Mouse (Mus musculus): ENCODE data around the gene Crat.
"Not testable (repeated sequence)": the region's sequence is repeated elsewhere in the genome, so short reads cannot be mapped to it uniquely, and the experiment has no call there.

Crat gene

DNA sequence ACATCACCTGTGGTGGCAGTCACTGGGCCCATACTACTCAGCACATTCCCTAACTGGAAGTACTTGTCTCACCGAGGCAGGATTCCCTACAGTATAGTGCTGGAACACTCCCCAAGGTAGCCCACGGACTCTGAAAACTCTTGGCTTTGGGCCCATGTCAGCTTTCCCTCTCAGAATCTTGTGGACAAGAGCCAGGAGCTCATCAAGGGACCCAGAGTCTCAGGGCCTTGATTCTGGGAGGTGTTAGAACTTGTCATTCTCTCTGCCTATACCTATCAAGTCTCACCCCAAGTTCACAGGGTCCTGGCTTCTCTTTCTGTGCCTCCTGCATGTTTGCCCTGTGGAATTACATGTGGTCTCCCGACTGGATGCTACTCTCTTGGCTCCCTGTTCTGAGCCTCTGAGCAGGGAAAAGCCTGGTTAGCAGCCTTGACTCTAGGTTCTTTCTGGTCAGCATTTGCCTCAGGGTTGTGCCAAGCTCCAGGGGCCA lies 24.6 kb upstream of the Crat start:
- DNase-seq (ENCODE audit: low spot score) = peak; percentile 67

DNA sequence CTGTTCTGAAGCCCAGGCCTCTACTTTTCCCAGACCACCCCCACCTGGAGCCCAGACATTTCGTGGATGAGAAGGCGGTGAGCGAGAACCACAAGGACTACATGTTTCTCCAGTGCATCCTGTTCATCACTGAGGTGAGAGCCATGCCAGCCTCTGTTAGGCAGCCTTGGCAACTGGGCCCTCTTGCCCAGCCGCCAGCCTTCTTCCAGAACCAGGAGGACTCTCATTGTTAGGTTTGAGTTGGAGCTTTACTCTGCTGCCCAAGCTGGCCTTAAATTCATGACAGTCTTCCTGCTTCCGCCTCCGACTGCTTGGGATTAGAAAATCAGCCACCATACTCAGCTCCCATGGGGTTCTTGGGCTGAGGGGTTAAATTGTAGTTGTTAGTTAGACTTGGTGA lies 24.0 kb upstream of the Crat start:
- no peak for DNase-seq (ENCODE audit: low spot score)

DNA sequence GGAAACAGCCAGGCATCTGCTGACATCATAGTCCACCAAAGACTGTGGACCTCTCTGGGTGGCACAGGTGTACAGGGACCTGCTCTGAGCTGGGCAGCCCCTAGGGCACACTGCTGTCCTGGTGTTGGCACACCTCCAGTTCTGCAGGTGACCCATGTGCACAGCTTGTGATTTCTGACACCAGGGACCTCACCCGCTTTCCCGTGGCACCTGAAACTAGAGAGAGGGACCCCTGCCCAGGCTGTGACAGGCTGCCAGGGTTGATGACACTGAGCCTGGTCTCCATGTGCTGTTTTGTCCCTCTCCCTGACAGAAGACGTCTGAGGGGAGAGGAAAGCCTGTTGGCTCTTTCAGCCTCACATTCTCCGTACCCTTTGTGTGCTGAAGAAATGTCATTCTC lies 22.2 kb upstream of the Crat start:
- DNase-seq (ENCODE audit: low spot score) = no peak

DNA sequence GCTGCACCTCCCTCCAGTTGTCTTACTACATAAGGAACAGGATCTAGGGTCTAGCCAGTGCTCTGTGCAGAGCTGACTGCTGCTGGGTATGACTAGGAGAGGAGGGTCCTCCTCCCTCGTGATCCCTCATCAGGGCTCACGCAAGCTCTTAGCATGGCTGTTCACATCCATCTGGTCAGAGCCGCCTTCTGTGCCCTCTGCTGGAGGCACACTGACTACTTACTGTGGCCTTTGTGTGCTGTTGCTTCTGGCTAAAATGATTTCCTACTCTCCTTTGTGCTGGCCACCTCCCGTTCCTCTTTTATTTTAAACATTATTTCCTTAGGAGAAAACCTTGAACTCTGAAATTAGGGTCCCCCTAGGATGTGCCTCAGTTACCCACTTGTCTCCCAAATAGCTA lies 21.2 kb upstream of the Crat start:
- DNase-seq (ENCODE audit: low spot score) = no peak

DNA sequence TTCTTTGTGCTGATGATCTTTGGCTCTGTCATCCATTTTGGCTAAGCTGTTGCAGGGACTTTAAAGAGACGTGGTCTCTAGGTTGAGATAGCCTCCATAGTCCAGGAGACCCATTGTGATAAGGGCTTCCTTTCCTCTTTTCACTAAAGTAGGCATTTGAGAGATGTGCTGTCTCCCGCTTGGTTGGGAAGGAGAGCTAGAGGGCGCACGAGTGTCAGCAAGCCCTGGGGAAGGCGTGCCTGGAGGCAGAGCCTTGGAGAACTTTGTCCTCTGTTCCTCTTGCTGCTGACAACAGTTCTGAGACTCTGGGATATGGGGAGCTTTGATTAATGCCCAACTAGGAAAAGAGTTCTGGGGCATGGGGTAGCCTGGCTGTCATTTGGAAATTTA lies 20.5 kb upstream of the Crat start:
- peak; percentile 73 for DNase-seq (ENCODE audit: low spot score)

DNA sequence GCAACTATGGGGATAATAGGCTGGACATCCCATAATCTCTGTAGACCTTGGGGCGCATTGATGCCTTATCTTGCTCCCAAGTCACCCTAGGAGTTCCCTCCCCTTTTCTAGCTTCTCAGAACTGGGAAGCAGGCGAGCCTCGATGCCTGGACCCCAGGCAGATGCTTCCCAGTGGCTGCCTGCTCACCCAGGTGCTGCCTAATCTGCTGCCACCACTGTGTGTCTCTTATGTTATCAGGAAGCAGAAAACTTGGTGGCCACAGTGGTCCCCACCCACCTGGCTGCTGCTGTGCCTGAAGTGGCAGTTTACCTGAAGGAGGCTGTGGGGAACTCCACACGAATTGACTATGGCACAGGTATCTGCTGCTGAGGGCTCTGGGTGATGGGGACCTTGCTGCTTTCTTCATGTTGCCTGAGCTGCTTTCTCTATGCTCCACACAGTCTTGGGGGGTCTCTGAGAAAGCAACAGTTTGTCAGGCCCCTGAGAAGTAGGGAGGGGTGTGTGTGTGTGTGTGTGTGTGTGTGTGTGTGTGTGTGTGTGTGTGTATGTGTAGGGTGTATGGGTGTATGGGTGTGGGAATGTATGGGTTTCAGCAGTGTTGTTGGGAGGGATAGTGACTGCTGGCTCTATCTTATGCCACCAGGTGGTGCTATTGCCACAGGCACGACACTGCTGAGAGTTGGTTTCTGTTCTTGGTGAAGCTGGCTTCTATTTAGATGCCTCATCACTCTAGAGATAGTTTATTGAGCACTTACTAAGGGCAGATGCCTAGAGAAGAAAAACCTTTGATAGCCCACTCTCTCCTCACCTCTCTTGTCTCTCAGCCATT lies 19.9 kb upstream of the Crat start:
- peak; percentile 82 for DNase-seq (ENCODE audit: low spot score)

DNA sequence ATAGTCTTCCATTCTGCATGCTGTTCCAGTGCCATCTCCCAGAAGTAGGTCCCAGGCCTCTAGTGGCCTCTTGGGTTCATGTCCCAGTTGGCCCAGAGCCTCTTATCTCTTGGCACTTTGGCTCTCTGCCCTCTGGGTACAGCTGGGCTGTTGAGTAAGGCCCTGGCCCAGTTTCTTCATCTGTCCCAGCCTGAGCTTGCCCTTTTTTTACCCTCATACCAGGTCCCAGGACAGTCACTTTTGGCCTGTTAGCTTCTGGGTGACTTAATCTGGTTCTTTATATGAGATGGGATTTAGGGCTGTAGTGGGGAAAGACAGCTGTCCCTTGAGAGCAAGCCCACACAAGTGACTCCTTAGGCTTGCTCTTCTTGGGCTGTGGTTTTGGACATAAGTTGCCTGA lies 13.5 kb upstream of the Crat start:
- DNase-seq (ENCODE audit: low spot score) = peak; percentile 99

DNA sequence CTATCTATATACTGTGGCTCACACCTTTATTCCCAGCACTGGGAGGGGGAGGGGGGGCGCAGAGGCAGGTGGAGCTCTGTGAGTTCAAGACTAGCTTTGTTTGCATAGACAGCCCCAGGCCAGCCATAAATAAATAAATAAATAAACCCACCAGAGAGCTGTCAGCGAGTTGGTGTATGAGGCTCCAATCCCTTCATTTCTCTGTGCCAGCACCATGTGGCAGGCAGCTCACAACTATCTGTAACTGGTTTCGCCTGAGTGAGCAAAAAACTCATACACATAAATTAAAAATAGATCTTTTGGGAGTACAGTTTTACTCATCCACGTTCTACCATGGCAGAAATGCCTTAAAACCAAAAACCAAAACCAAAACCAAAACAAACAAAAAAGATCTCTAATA lies 5.8 kb upstream of the Crat start:
- no peak for DNase-seq (ENCODE audit: low spot score)

DNA sequence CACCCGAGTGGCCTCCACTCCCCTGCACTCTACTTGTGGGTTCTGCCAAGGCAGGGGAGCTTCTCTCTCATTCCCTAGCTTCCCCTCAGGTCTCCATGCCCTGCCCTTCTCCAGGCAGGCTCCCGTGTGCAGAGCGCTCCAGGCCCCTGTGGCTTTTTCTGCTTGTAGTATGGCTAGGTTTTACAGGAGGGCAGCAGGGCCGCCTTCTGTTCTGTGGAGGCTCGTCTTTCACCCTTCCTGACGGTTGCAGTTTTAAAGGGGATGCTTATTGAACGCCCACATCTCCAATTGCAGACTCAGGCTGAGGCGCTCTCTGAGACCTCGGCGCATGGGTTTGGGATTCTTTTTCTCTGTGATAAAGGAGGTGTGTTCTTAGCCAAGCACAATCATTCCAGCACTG lies 3.5 kb upstream of the Crat start:
- no peak for DNase-seq (ENCODE audit: low spot score)

DNA sequence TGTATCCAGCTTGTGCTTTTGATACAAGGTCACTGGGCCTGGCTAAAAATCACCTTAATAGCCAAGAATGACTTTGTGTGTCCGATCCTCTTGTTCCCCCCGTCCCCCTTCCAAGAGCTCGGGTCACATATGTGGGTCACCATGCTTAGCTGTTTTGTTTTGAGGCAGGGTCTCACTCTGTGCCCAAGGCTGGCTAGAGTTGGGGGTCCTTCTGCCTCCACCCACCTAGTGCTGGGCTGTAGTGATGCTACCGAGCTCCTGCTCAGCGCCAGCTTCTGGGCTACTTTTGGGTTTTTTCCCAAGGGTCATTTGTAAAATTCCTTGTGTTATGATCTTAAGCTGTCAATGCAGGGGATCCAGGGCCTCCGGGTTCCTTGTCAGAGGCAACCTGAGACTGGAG lies 2.6 kb upstream of the Crat start:
- DNase-seq (ENCODE audit: low spot score) = no peak

DNA sequence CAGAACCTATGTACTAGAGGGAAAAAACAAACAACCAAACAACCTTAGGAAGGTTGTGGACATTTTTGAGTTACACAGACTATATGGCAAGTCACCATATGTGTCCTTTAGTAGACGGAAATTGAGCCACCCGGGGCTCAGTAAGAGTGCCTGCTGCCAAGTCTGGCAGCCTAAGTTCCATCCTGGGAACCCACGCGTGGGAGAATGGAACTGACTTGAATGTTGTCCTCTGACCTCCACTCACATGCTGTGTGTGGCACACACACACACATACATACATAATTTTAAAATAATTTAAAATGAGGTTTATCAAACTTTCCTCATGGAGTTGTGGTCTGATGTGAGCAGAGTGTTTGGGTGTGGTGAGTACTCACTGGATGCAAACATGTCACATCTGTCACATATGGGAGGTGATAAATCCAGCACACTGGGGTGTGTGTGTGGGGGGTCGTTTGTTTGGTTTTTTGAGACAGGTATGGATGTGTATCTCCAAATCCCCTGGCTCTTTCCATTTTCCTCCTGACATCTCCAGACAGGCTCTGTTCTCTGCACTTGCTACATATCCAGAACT lies 2.1 kb upstream of the Crat start:
- peak; percentile 51 for DNase-seq (ENCODE audit: low spot score)

DNA sequence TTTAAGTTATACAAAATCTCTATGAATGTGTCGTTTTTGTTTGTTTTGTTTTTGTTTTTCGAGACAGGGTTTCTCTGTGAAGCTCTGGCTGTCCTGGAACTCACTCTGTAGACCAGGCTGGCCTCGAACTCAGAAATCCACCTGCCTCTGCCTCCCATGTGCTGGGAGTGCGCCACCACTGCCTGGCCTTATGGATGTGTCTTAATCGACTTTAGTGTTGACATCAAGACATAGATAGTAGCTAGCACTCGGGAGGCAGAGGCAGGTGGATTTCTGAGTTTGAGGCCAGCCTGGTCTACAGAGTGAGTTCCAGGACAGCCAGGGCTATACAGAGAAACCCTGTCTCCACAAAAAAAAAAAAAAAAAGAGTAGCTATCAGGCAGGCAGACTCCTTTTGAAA lies 1.5 kb upstream of the Crat start:
- DNase-seq (ENCODE audit: low spot score) = not testable (repeated sequence)

DNA sequence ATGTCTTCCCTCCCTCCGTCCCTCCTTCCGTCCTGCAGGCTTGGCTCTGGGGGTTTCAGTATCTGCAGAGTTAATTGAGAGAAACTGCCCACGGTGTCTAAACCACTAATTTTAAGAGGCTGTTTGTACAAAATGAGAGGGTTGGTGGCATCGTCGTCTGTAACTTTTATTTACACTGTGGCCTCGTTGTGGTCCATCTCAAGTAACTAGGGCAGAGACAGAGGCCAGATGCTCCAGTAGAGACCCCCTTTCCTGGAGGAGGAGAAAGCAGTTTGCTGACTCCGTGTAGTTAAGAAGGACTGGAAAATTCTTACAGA lies 994 bp upstream of the Crat start:
- DNase-seq (ENCODE audit: low spot score) = peak; percentile 45

DNA sequence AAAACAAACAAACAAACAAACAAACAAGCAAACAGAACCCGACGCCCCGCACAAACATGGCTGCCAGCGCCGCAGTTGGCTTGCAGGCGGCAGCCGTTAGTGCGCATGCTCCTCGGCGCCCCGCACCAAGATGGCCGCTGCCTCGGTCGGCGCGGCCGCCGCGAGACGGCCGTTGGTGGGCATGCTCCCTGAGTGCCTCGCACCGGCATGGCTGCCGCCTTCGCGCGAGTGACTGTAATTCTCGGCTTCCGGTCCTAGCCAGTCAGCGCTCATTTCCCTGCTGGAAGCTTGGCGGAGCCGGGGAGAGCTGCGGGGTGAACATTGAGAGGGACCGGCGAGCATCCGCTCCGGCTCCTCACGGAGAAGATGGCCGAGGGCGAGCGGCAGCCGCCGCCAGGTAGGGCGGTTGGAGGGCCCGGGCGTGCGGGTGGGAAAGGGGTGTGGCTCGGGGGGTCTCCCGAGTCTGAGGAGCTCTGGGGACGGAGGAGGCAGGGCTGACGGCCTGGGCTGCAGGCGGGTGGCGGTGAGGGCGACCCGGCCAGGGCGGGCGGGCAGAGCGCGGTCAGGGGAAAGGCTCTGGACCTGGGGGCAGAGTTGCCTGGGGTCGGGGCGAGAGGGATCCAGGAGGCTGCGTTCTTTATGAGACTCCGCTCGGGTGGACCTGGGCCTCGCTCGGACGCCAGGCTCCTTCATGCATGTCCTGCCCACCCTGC lies 479 bp upstream of the Crat start, which contains the start of gene Ptpa:
Ptpa (plus strand) TSS at position 104 of the 713 bp plus-strand sequence.
- DNase-seq (ENCODE audit: low spot score) = no peak

DNA sequence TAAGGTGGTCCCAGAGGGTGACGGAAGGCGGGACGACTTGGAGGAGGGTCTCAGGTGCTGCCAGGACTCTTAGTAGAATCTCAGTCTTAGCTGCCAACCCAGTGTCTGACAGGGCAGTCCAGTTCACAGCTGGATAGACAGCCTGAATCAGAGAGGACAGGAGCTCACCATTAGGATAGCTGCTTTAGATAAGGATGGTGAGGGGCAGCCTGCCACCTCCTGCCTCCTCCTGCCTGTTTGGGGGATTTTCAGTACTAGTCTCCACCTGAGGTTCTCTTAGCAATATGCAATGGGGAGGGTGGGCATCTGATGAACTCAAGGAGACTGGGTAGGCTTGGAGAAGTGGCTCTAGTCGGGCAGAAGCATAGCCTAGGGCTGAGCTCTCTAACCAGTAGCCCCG lies 932 bp downstream of the Crat start:
- no peak for DNase-seq (ENCODE audit: low spot score)

DNA sequence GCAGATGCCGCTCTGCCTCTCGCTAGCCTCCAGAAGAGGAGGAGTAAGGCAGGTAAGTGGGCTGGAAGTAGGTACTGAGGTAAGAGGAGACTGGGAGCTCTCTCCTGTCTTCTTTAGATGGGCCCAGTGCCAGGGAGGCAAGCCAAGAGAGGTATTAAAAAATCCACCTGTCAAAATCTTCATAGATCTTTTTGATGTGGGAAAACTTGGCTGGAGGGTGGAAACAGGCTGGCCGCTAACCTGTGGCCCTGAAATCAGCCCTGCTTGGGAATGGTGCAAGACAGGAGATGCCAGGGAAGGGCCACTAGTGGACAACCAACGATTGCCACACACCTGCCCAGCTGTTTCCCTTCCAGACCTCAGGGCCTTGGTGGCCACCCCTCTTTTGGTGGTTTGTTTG lies 1.5 kb downstream of the Crat start:
- DNase-seq (ENCODE audit: low spot score) = peak; percentile 50

DNA sequence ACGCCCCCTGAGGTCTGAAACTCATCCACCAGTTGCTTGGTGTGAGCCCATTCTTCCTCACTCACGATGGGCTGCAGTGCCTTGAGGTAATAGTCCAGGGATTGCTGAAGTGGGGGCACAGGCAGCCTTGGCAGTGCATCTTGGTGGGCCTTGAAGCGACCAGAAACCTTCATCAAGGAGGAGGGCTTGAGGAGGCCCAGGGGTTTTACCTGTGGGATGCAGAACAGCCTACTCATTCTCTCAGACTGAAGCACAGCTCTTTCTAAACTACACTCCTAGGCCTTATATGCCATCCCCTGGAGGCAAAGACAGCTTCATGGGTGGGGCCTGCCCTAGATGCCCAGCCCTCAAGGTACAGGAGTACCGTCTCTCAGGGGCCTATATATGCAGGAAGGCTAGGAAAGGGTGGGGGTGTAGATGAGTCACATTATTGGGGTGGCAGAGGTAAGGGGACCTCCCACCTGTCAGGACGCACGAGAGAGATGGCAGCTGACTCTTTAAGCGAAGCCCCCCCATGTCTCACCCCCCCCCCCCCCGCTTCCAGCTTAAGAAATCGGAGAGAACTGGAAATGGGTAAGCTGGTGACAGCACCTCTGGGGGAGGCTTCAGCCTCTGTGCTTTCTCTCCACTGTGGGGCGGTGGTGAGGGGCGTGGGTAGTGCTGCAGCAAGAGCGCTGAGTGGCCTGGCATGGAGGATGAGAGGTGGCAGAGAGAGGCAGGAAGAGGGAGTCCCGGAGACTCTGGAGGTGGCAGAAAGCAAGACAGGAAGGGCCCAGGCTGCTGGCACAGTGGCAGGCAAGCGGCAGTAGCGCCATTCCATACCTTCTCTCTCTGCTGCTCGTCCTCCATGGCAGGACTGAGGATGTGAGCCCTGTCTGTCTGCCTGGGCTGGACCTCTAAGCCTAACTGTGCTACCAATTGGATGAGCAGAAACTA lies 2.3 kb downstream of the Crat start:
- no peak for DNase-seq (ENCODE audit: low spot score)

DNA sequence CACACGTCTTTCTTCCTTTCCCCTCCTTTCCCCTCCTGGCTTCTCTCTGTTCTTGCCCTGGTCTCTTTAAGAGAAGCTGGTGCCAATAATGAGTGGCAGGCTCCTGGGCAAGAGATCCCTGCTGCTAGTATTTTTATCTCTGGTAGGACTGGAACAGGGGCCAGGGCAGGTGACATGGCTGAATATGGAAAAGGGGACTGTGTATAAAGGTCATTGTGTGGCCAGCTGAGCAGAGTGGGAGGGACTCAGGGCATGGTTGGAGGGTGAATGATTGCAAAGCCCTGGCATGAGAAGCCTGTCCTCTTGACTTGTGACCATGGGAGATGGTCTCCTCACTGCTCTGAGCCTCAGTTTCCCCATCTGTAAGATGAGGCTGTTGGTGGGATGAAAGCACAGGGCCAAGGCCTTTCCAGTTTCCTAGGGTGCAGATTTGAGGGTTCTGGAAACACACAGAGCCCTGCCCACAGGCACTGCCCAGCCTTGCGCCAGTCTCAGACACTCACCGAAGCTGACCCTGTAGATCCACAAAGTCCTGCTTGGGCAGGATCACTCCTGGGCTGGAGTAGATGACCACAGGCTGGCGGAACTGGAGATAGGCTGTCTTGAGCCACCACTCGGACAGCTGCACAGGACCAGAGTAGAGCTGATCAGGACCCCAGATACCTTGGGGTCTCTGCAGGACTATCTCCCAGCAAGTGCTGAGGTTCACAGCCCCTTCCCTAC lies 6.0 kb downstream of the Crat start:
- DNase-seq (ENCODE audit: low spot score) = no peak

DNA sequence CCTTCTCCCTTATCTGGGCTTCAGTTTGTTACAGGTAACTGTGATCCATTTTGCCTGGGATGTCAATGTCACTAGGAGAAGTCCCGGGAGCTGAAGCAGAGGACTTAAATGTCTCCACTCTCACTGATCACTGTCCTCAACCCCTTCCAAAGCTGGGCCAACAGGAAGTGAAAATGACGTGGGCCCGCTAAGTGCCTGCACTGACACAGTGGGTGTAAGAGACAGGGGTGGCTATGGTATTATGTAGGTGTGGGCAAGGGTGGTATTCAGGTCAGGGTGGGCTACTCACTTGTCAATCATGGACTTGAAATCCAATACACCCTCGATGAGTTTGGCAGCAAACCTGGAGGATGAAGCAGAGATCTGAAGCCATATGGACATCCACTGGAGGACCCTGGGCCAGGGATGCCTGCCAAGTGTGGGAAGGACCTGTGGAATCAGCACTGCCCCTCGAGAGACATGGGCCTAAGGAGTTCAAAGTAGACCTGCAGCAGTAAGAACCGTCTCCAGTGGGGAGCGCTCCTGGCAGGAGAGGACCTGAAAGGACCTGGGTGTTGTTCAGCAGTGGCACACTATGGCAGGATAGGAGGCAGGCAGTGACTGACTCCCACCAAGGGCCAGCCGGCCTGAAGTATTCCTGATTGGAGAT lies 7.0 kb downstream of the Crat start:
- no peak for DNase-seq (ENCODE audit: low spot score)

DNA sequence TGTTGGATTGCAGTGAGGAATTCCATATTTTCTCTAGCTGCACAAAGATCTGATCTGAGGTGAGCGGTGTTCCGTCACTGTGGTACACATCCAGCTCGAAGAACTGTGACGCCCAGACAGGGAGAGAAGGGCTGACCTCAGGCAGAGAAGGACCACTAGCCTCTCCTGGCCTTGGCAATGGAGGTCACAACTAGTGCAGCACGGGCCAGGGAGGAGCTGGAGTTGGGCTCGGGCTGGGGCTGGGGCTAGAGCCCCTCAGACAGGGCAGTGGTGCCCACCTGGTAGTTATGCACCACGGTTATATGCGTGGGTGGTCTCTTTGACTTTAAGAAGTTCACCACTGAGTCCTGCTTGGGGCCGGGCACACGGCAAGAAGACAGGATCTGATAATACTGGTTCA lies 7.8 kb downstream of the Crat start:
- DNase-seq (ENCODE audit: low spot score) = no peak

DNA sequence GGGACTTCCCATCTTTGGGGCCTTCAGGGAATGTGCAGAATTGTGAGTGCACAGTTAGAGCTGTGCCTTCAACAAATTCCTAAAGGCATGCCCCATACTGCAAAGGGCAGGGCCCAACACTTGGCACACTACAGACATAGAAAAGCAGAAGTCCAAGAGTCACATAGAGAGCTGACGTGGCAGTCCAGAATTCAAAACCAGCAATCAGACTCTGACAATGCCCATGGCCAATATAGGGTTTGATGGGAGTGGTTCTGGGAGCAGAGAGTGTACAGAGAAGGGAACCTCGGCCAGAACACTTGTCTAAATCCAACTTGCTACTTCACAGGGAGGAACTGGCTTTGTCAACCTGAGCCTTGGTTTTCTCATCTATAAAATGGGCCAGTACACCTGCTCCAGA lies 8.4 kb downstream of the Crat start:
- DNase-seq (ENCODE audit: low spot score) = no peak

Data from adipocyte (in vitro differentiated cells).